Mouse (Mus musculus) liver, embryonic 15.5 days (tissue): ENCODE measurements around the gene Frmd4b. TPM values are rescaled to one million over a fixed set of nuclear protein-coding genes. Genes with fewer than 3 reads are reported as not detected.

Source experiments
- ATAC-seq: fragments of 200-750 bp; cut with Nextera tagmentation; 2 replicates; pipeline ENCODE4 v1.8.0; 2017; ENCODE audit warnings: moderate number of reproducible peaks, mild to moderate bottlenecking, moderate library complexity; ENCODE audit not compliant: insufficient read depth
- H3K27ac ChIP-seq: fragments of 300-500 bp; sonication (generic); replicated peaks from 2 replicates; pipeline ENCODE4 v1.5.1; 2015; ENCODE audit warnings: mild to moderate bottlenecking, inconsistent platforms
- H3K27me3 ChIP-seq: fragments of 300-500 bp; sonication (generic); 2 replicates; pipeline ENCODE4 v1.6.1; 2015; ENCODE audit warnings: mild to moderate bottlenecking, inconsistent platforms
- H3K36me3 ChIP-seq: fragments of 300-500 bp; sonication (generic); replicated peaks from 2 replicates; pipeline ENCODE4 v1.6.1; 2015; ENCODE audit warnings: moderate library complexity, mild to moderate bottlenecking, inconsistent platforms
- H3K4me1 ChIP-seq: fragments of 300-500 bp; sonication (generic); replicated peaks from 2 replicates; pipeline ENCODE4 v1.6.1; 2015; ENCODE audit warnings: inconsistent platforms
- H3K4me2 ChIP-seq: fragments of 300-500 bp; sonication (generic); 2 replicates; pipeline ENCODE4 v1.6.1; 2015; ENCODE audit warnings: moderate library complexity, mild to moderate bottlenecking, inconsistent platforms
- H3K4me3 ChIP-seq: fragments of 300-500 bp; sonication (generic); replicated peaks from 2 replicates; pipeline ENCODE4 v1.5.1; 2015; ENCODE audit warnings: mild to moderate bottlenecking, inconsistent platforms
- H3K9ac ChIP-seq: fragments of 300-500 bp; sonication (generic); 2 replicates; pipeline ENCODE4 v1.6.1; 2015; ENCODE audit warnings: moderate library complexity, mild to moderate bottlenecking, inconsistent platforms
- H3K9me3 ChIP-seq: fragments of 300-500 bp; sonication (generic); replicated peaks from 2 replicates; pipeline ENCODE4 v1.6.1; 2016; ENCODE audit warnings: inconsistent platforms
- WGBS: fragments of 180-500 bp; shearing (Covaris S2); methylation state at CpG from one replicate; pipeline ENCODE4 v1.1.7; 2015; ENCODE audit warnings: mixed read lengths; ENCODE audit not compliant: insufficient replicate concordance; 5-methylcytosine and 5-hydroxymethylcytosine counted together
- polyA plus RNA-seq: library from polyadenylated mRNA; unstranded; fragments of >200 nt; fragmentation: Nextera tagmentation; extraction: Ambion mirVana; gene quantifications from 2 replicates; pipeline ENCODE4 v1.2.1, GENCODE M21; 2015

Frmd4b gene
- polyA plus RNA-seq, 1 experiment from 2014 or later: 6.5 TPM

DNA sequence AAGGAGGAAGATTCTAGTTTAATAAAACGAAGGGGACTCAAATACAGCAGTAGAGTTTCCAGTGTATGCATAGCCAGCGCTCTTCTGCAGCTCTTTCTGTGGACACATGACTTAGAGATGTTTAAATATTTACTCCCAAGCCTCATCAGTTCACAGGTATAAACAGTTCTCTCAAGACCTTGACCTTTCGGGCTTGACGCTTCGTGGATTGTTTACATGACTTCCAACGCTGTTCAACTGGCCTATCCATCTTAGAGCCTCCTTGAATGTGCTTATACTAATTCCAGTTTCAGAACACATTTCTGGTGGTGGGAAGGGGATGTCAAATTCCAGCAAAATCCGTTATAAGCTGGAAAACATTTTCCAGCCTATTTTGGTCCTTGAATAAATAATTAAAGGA, 203.9 kb downstream of the Frmd4b start:
- H3K4me1 ChIP-seq: peaks cover 12% of the 10 kb centered on the region
- no peak overlapping the region for H3K9ac ChIP-seq
- H3K4me3 ChIP-seq: no peak overlapping the region
- no peaks in the 10 kb centered on the region for H3K36me3 ChIP-seq
- H3K27me3 ChIP-seq: no peaks in the 10 kb centered on the region
- no peak for ATAC-seq
- H3K9me3 ChIP-seq: no peaks in the 10 kb centered on the region
- H3K4me2 ChIP-seq: no peak overlapping the region
- WGBS: 69% methylated on average over 7 of the region's 7 CpGs
- H3K27ac ChIP-seq: no peak overlapping the region

DNA sequence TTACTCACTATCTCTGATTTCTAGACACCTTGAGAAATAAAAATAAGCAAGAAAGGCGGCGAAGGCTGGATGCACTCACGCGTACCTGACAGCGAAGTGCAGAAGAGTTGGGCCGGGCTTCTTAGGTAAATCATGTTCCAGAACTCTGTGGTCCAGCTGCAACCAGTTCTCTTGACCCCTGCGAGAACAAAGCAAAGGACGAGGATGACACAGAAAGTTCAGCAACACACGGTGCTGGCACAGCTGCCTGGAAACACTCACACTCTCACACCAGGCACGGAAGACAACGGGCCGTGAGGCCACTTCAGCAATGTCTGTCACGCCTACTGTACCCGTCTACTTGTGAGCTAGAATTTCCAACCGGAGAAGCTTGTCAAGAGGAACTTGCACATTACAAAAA, 204.9 kb downstream of the Frmd4b start:
- Histone ChIP-seq H3K27me3 (no peaks in the 10 kb centered on the region), H3K27ac (no peak overlapping the region), H3K4me2 (no peak overlapping the region), H3K36me3 (no peaks in the 10 kb centered on the region), H3K9me3 (no peaks in the 10 kb centered on the region), H3K4me3 (no peak overlapping the region), H3K9ac (no peak overlapping the region), H3K4me1 (peaks cover 16% of the 10 kb centered on the region)
- whole genome bisulfite sequencing: 82% methylated on average over 15 of the region's 15 CpGs
- ATAC-seq: no peak

DNA sequence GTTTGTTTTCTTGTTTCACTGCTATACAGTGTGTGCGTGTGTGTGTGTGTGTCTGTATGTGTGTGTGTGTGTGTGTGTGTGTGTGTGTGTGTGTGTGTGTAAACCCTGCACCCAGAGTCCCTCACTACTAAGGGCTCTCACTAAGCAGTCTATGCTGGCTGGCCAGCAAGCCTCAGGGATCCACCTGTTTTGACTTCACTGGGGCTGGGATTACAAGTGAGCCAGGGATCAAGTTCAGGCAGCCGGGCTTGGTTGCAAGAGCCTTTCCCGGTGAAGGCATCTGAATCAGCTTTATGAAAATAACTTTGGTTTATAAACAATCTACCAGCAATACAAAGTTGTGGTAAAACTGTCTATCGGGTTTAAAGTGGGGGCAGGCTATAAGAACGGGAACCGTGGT, 206.0 kb downstream of the Frmd4b start:
- 76% methylated on average over 6 of the region's 6 CpGs for WGBS
- no peak for ATAC-seq

DNA sequence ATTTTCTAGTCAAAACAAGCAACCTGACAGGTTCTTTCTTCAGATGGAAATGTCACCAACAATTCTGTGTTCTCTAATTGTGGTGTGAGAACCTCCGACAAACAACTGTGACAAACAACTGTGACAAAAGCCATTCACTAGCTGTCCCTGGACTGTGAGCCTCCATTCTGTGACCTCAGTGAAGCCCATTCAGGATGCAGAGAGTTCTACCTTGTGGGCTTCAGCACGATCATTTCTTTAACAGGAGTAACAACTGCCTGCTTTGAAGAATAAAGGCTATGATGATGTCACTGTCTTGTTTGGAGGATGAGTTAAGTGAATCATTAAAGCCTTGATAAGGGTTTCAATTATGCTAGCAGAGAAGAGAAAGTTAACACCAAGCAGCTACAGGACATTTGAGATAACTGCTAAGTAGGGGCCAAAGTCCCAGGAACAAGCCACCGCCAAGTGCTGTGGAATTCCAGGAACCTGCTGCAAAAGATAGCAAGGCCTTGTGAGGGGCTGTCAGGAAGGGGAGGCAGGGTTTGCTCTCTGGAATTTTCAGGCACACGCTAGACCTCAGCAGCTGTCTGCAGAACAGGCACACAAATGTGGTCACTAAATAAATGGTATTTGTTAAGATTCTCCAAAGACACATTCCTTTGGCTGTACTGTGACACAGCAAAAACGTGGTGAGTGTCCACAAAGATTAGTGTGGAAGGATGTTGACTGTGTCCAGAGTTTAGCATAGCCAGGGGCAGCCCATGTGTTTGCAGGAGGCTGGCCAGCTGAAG, 207.7 kb downstream of the Frmd4b start:
- H3K27me3 ChIP-seq: no peaks in the 10 kb centered on the region
- peaks cover 43% of the 10 kb centered on the region for H3K4me1 ChIP-seq
- no peak overlapping the region for H3K27ac ChIP-seq
- no peaks in the 10 kb centered on the region for H3K36me3 ChIP-seq
- H3K4me3 ChIP-seq: no peak overlapping the region
- no peaks in the 10 kb centered on the region for H3K9me3 ChIP-seq
- 28% methylated on average over 5 of the region's 5 CpGs for WGBS
- no peak for ATAC-seq
- H3K9ac ChIP-seq: no peak overlapping the region
- H3K4me2 ChIP-seq: no peak overlapping the region

More for the DNA sequence above, 206.0 kb downstream of the Frmd4b start:
- H3K36me3 ChIP-seq: no peaks in the 10 kb centered on the region
- H3K27ac ChIP-seq: no peak overlapping the region
- H3K4me1 ChIP-seq: peaks cover 26% of the 10 kb centered on the region
- no peak overlapping the region for H3K4me2 ChIP-seq
- no peaks in the 10 kb centered on the region for H3K27me3 ChIP-seq
- H3K4me3 ChIP-seq: no peak overlapping the region
- H3K9me3 ChIP-seq: no peaks in the 10 kb centered on the region
- H3K9ac ChIP-seq: no peak overlapping the region

DNA sequence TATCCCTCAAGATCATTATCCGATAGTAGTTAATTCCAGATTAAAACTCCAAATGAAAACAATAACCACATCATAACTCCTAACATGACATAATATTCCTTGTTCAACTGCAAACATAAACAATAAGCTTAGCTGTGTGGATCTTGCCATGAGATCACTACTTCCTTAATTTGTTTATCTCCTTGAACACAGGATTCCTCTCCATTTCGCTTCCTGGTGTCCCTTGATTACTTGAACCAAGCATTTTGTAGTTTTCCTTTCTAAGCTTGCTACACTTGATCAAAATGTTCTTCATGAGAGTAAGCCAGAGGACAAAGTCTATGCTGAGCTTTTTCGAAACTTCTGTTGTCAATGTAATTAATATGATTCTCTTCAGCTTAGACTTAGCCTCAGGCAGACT, 209.4 kb downstream of the Frmd4b start:
- no peak for ATAC-seq
- Histone ChIP-seq H3K4me2 (no peak overlapping the region), H3K27me3 (no peaks in the 10 kb centered on the region), H3K4me3 (no peak overlapping the region), H3K9ac (no peak overlapping the region), H3K36me3 (no peaks in the 10 kb centered on the region), H3K4me1 (peaks cover 46% of the 10 kb centered on the region), H3K9me3 (no peaks in the 10 kb centered on the region), H3K27ac (no peak overlapping the region)
- WGBS: 61% methylated on average over 3 of the region's 3 CpGs

DNA sequence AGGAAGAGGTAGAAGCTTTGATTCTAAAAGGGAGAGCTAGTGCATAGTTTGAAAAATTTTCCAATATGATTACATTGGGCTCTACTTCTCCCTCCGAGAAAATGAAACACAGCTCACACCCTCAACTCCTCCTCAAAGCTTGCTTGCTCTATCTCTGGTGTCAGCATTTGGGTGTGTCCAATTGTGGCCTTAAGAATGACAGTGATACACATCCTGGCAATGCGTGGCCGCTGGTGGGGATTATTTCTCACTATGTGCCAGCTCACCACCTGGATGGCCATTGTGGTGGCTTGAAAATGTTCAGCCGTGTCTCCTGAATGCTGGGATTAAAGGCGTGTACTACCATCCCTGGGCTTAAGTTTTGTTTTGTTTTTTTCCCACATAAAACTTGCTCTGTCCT, 209.9 kb downstream of the Frmd4b start:
- no peaks in the 10 kb centered on the region for H3K9me3 ChIP-seq
- H3K27me3 ChIP-seq: no peaks in the 10 kb centered on the region
- peak overlapping the region; percentile 52 for H3K4me2 ChIP-seq
- H3K36me3 ChIP-seq: no peaks in the 10 kb centered on the region
- peaks cover 49% of the 10 kb centered on the region for H3K4me1 ChIP-seq
- no peak overlapping the region for H3K9ac ChIP-seq
- 21% methylated on average over 5 of the region's 5 CpGs for WGBS
- no peak overlapping the region for H3K27ac ChIP-seq
- H3K4me3 ChIP-seq: no peak overlapping the region
- ATAC-seq: 0 out of 2 replicates have a peak, but pooled peaks have one; percentile 31

DNA sequence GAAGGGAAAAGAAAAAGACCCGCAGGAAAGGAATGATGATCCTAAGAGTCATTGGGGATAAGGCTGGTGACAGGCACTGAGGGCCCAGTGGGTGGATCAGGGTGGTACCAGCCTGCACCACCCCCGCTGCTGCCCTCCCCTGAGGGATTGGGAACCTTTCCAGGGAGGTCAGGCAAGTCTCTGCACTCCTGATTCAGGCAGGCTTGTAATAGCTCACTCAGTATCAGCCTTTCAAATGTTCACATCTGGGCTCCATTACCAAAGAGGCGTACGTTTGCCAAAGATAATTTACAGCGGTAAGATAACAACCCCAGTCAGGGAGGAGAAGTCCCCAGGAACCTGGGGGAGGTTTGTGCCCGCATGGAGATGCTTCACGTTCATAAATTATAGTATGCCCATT, 212.0 kb downstream of the Frmd4b start:
- WGBS: 19% methylated on average over 7 of the region's 7 CpGs
- Histone ChIP-seq H3K4me2 (no peak overlapping the region; the same call in 1 of the 2 replicates), H3K27me3 (no peaks in the 10 kb centered on the region), H3K9me3 (no peaks in the 10 kb centered on the region), H3K9ac (no peak overlapping the region), H3K4me1 (peaks cover 47% of the 10 kb centered on the region), H3K36me3 (no peaks in the 10 kb centered on the region), H3K4me3 (no peak overlapping the region), H3K27ac (no peak overlapping the region)
- ATAC-seq: peak; percentile 77

DNA sequence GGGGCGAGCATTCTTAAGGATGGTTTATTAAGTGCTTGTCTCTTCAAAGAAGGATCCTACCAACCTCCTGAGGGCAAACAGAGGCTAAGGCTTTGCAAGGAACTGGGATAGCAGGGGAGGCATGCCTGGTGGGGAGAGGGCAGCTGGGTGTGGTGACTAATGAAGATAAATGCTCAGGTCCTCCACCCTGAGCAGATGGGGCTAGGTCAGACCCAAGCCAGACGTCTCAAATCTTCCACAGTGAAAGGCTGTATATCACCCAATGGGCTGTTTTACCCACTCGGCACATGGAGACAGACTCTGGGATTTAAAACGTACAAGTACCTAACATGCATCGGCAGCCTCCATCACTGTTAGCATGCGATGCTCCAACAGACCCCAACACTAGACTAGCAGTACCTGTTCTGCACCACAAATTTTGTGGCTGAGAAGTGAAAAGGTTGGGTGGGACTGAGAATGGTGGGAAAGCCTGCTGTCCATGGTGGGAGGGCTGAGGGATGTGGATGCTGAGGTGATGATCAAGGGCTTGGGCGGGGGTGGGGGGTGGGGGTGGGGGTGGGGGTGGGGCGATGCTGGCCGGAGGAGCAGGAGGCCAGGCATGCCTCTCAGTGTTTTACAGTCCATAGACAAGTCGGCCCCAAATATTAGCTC, 214.4 kb downstream of the Frmd4b start:
- H3K4me1 ChIP-seq: peaks cover 37% of the 10 kb centered on the region
- no peak overlapping the region for H3K9ac ChIP-seq
- no peaks in the 10 kb centered on the region for H3K9me3 ChIP-seq
- no peak overlapping the region for H3K4me2 ChIP-seq
- no peaks in the 10 kb centered on the region for H3K27me3 ChIP-seq
- H3K36me3 ChIP-seq: no peaks in the 10 kb centered on the region
- H3K27ac ChIP-seq: no peak overlapping the region
- no peak overlapping the region for H3K4me3 ChIP-seq
- 54% methylated on average over 10 of the region's 10 CpGs for WGBS
- no peak for ATAC-seq

DNA sequence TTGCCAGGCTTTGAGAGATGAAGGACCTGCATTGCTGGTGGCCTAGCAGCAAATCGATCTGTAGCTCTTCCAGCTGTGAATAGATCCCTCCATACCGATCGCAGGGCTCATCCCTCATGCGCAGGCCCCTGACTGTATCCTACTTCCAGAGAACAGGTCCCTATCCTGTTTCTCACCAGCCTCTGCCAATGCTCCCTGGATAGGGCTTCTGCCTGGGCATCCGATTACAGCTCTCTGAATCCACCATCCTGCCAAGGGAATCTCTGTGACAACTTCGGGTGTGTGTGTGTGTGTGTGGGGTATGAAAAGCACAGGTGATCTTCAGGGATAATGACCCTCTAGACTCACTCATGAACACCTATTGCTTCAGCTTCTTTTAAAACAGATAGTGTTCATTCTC, 216.9 kb downstream of the Frmd4b start:
- no peaks in the 10 kb centered on the region for H3K9me3 ChIP-seq
- no peak overlapping the region for H3K4me3 ChIP-seq
- peaks cover 17% of the 10 kb centered on the region for H3K4me1 ChIP-seq
- ATAC-seq: no peak
- no peak overlapping the region for H3K4me2 ChIP-seq
- WGBS: 78% methylated on average over 6 of the region's 6 CpGs
- H3K9ac ChIP-seq: no peak overlapping the region
- no peaks in the 10 kb centered on the region for H3K27me3 ChIP-seq
- H3K27ac ChIP-seq: no peak overlapping the region
- H3K36me3 ChIP-seq: no peaks in the 10 kb centered on the region

DNA sequence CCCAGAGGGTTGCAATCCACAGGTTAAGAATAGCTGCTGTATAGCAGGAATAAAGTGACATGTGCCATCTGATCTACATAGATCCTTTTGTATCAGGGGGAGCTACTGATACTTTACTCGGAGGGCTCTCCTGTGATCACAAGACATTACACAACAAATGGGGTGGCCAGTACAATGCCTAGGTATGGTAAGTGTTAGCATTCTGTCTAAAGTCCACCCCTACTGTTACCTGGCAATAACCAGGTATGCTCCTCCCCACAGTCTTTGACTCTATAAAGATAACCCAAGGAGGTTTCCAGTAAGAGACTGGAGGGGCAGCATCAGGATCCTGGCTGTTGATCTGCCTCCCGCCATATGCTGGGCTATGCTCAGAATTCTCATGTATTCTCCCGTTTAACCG, 219.4 kb downstream of the Frmd4b start:
- no peak overlapping the region for H3K27ac ChIP-seq
- H3K4me2 ChIP-seq: no peak overlapping the region
- no peak for ATAC-seq
- no peaks in the 10 kb centered on the region for H3K9me3 ChIP-seq
- peaks cover 7% of the 10 kb centered on the region for H3K4me1 ChIP-seq
- H3K4me3 ChIP-seq: no peak overlapping the region
- WGBS: 74% methylated on average over 4 of the region's 4 CpGs
- H3K9ac ChIP-seq: no peak overlapping the region
- no peaks in the 10 kb centered on the region for H3K27me3 ChIP-seq
- no peaks in the 10 kb centered on the region for H3K36me3 ChIP-seq

DNA sequence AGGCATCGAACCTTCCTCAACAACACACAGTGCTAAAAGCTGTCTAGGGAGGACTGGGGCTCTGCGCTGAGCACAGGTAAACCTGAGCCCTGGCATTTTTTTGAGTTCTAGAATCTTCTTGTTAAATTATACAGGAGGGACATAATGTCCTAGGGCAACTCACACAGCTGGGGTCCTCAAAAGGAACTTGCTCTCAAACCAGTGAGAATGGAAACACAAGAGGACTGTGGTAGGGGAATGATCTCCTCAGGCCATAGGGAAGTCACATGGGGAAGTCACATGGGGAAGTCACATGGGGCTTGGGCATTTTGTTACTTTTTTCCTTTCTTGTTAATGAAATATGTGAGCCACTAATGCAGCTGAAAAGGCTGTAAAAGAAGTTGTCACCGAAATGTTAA, 220.4 kb downstream of the Frmd4b start:
- Histone ChIP-seq H3K4me3 (no peak overlapping the region), H3K4me2 (no peak overlapping the region), H3K36me3 (no peaks in the 10 kb centered on the region), H3K27ac (no peak overlapping the region), H3K4me1 (peaks cover 4% of the 10 kb centered on the region), H3K27me3 (no peaks in the 10 kb centered on the region), H3K9ac (no peak overlapping the region), H3K9me3 (no peaks in the 10 kb centered on the region)
- WGBS: 61% methylated on average over 3 of the region's 3 CpGs
- no peak for ATAC-seq
